Mouse (Mus musculus): ENCODE measurements around the gene Fdx1. TPM values are rescaled to one million over a fixed set of nuclear protein-coding genes. Genes with fewer than 3 reads are reported as not detected.

Gene Fdx1
- total and polyA plus RNA-seq, 3 experiments: 41.6 to 69.2 (median 51.1) TPM

- H3K4me1 ChIP-seq (ENCODE audit: control insufficient read depth in 1 of 2, insufficient read depth in 2 of 2): peaks cover 0 to 9% of the 10 kb centered on the region in 2 experiments; a peak in 2 of 4 replicates
- no peaks in the 10 kb centered on the region for H3K79me2 ChIP-seq (replicated peaks; ENCODE audit: control insufficient read depth, extremely low read depth, insufficient read depth, poor library complexity, severe bottlenecking)
- no peaks in the 10 kb centered on the region for H3K9me3 ChIP-seq (replicated peaks; ENCODE audit: low read length)
- in situ Hi-C loops (cut with MboI; ENCODE audit: low pct_ligation_motif_present, low pct_unique_long_range_greater_than_20kb, low sequenced_read_pairs) (loop anchor here (25.0 kb wide), 1 partner anchor 387 kb away; no protein-coding TSS in a partner anchor), dilution Hi-C loops (cut with MboI; ENCODE audit: extremely low pct_ligation_motif_present, extremely low pct_unique_long_range_greater_than_20kb, low sequenced_read_pairs) (no loop called here)
- H3K4me3 ChIP-seq (replicated peaks in 1 of 3; ENCODE audit: low read depth in 2 of 3, low read length in 2 of 3, poor library complexity in 1 of 3): no peak overlapping the region
- H3K36me3 ChIP-seq (replicated peaks in 1 of 2; ENCODE audit: control insufficient read depth in 1 of 2, insufficient read depth in 1 of 2, low read length in 1 of 2): no peaks in the 10 kb centered on the region
- DNase-seq (ENCODE audit: extremely low read depth): no peak
- TF ChIP-seq TCF12 (IDR thresholded peaks at IDR 0.05; ENCODE audit: low read depth, low read length): no peak
- no peak for TF ChIP-seq CHD2 (IDR thresholded peaks at IDR 0.05; ENCODE audit: low read length)
- TF ChIP-seq EP300 (IDR thresholded peaks at IDR 0.05; ENCODE audit: low read length): no peak
- TF ChIP-seq UBTF (IDR thresholded peaks at IDR 0.05; ENCODE audit: low read depth, low read length): no peak
- TF ChIP-seq POLR2AphosphoS2 (IDR thresholded peaks at IDR 0.05; ENCODE audit: low read depth, low read length): no peak
- no peak for TF ChIP-seq SIN3A (IDR thresholded peaks at IDR 0.05; ENCODE audit: low read length)
- no peak for TF ChIP-seq TBP (conservative IDR thresholded peaks at IDR 0.05; ENCODE audit: low read depth, low read length)
- TF ChIP-seq ELF1 (IDR thresholded peaks at IDR 0.05; ENCODE audit: low read depth, low read length): no peak
- no peak for TF ChIP-seq JUND (conservative IDR thresholded peaks at IDR 0.05; ENCODE audit: low read depth, low read length)
- no peak for TF ChIP-seq ETS1 (conservative IDR thresholded peaks at IDR 0.05; ENCODE audit: low read depth, low read length)
- TF ChIP-seq KAT2A (IDR thresholded peaks at IDR 0.05; ENCODE audit: insufficient replicate concordance, low read length): no peak
- H3K4me2 ChIP-seq (ENCODE audit: insufficient read depth, low read depth, poor library complexity, severe bottlenecking): no peak overlapping the region
- H3K9ac ChIP-seq (ENCODE audit: insufficient read depth, low read depth): no peak overlapping the region
- H3K27ac ChIP-seq (ENCODE audit: insufficient read depth, low read depth): no peak overlapping the region
- H3K27me3 ChIP-seq (replicated peaks): no peaks in the 10 kb centered on the region
Observed at GRCm38 (mm10) chr9:51974871-51975270, 11.5 kb upstream of the Fdx1 start.

DNA sequence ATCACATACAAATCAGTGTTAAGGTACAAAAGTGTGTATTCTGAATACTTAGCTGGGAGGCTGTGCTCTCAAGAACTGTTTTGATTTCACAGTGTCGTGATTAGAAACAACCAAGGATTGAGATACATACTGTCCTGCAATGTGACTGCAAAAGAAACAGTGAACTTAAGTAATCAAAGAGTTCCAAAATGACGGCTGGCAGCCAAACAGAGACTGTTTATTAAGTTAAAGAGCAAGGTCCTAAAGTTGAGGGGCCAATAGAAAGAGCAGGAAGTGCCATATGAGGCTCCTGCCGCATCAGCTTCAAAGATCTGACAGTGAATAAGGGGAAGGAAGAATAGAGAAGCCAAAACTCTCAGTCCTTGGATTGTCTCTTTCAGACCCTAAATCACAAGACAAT lies 10.5 kb upstream of the Fdx1 start:
- no peak for DNase-seq (ENCODE audit: extremely low read depth)
- H3K9me3 ChIP-seq (replicated peaks; ENCODE audit: low read length): no peaks in the 10 kb centered on the region
- H3K36me3 ChIP-seq (replicated peaks in 1 of 2; ENCODE audit: control insufficient read depth in 1 of 2, insufficient read depth in 1 of 2, low read length in 1 of 2): no peaks in the 10 kb centered on the region
- H3K79me2 ChIP-seq (replicated peaks; ENCODE audit: control insufficient read depth, extremely low read depth, insufficient read depth, poor library complexity, severe bottlenecking): no peaks in the 10 kb centered on the region
- no peak overlapping the region for H3K4me3 ChIP-seq (replicated peaks in 1 of 3; ENCODE audit: low read depth in 2 of 3, low read length in 2 of 3, poor library complexity in 1 of 3)
- dilution Hi-C loops (cut with MboI; ENCODE audit: extremely low pct_ligation_motif_present, extremely low pct_unique_long_range_greater_than_20kb, low sequenced_read_pairs) (no loop called here), in situ Hi-C loops (cut with MboI; ENCODE audit: low pct_ligation_motif_present, low pct_unique_long_range_greater_than_20kb, low sequenced_read_pairs) (no loop called here)
- no peak overlapping the region for H3K4me2 ChIP-seq (ENCODE audit: insufficient read depth, low read depth, poor library complexity, severe bottlenecking)
- TF ChIP-seq IRF4 (IDR thresholded peaks at IDR 0.05; ENCODE audit: low read depth, low read length) (no peak), ZC3H11A (IDR thresholded peaks at IDR 0.05; ENCODE audit: low read depth, low read length) (no peak), GABPA (IDR thresholded peaks at IDR 0.05; ENCODE audit: insufficient replicate concordance, low read depth, low read length) (no peak), MYC (IDR thresholded peaks at IDR 0.05; ENCODE audit: low read depth, low read length) (no peak), BHLHE40 (IDR thresholded peaks at IDR 0.05; ENCODE audit: low read depth, low read length) (no peak), RAD21 (IDR thresholded peaks at IDR 0.05; ENCODE audit: low read depth, low read length) (no peak), MAX (IDR thresholded peaks at IDR 0.05; ENCODE audit: low read length) (no peak), ELF1 (IDR thresholded peaks at IDR 0.05; ENCODE audit: low read depth, low read length) (no peak)
- H3K4me1 ChIP-seq (ENCODE audit: control insufficient read depth in 1 of 2, insufficient read depth in 2 of 2): peaks cover 0 to 9% of the 10 kb centered on the region in 2 experiments; a peak in 2 of 4 replicates
- no peak overlapping the region for H3K27ac ChIP-seq (ENCODE audit: insufficient read depth, low read depth)
- H3K27me3 ChIP-seq (replicated peaks): no peaks in the 10 kb centered on the region
- H3K9ac ChIP-seq (ENCODE audit: insufficient read depth, low read depth): no peak overlapping the region

Measured in CH12.LX (cell line).